Mouse (Mus musculus) left cerebral cortex, adult 9 months (tissue): ENCODE data around the gene Elmo3.
A peak's percentile ranks its signal among the peaks of the same experiment; 100 is the strongest.

Experiments used
- DNase-seq, 2 experiments: peaks; one replicate each; pipeline ENCODE4 v3.0.0; 2022; ENCODE audit warnings: low spot score in 2 of 2

Gene Elmo3

DNA sequence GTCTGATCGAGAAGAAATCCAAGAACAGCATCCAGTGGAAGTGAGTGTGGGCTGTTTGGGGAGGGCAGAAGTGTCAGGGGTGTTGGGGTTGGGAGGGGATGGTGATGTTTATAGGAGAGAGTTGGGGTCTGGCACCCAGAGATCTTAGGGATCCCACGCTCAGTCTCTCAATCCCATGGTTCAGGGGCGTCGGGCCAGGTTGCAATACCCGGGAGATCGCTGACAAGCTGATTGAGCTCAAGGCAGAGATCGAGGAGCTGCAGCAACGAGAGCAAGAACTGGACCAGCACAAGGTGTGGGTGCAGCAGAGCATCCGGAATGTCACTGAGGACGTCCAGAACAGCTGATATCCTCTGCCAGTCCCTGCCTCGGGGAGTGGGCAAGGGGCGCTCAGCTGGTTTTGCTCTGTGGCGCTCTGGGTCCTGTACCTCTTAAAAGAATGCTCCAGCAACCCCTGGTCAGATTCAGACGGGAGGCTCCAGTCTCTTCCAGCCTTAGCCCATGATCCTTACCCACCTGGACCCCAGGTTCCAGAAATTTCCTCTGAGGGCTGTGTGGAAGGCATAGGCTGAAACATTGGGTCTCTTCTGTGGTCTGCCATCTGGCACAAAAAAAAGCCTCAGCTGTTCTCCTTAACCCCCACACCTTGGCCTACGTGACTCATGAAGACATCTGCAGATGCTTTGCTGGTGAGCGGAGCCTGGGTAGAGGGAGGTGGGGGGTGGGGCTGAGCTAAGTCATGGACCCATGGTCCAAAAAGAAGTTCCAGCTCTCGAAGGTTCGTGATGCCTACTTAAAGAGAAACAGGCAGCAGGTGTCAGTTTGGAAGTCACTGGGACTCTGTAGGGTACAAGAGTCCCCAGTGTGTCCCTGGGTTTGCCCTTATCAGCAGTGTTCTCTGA, 6.8 kb upstream of the Elmo3 start:
- no peak for DNase-seq

DNA sequence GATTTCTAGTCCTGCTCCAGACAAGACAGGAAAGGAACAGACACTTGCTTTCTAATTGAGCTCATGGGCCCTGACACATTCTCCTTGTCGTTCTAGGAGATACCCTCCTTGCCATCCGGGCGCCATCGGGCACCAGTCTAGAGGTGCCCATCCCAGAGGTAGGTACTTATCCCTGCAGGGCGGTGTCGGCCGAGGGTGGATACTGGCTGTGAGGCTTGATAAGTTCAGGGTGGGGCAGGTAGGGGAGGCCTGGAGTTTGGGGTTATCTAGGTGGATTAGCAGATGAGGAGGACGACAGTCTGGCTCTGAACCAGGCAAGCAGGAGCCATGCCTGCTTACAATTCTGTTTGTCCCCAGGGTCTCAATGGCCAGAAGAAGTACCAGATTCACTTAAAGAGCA, 5.4 kb upstream of the Elmo3 start:
- no peak for DNase-seq

DNA sequence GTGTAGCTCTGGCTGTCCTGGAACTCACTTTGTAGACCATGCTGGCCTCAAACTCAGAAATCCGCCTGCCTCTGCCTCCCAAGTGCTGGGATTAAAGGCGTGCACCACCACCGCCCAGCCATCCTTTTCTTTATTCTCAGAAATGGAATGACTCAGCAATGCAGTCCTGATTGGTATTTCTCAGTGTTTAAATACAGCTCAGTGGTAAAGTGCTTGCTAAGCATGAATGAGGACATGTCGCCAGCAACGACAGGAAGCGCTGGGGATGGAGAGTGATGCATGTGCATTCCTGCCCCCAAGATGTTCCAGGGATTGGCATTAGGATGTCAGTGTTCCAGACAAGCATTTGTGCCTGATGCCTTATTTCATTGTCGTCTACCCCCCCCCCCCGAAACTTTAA, 2.0 kb upstream of the Elmo3 start:
- DNase-seq = no peak

DNA sequence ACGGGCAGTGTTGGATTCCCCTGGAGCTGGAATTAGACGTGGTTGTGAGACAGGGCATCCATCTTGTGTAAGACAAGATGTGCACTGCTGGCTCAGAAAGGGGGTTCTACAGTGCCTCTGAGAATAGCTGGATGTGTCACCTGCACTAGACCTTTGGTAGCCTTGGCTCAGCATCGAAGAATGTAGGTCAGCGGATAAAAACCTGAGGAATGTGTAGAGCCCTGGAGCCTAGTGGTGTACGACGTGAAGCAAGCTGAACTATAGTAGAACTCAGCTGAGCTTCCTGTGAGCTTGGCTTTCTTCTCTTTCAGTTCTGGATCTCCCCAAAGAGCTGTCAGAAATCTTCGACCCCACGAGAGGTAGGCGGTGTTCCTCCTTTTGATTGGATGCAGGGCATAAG, 1.5 kb upstream of the Elmo3 start:
- DNase-seq = no peak

DNA sequence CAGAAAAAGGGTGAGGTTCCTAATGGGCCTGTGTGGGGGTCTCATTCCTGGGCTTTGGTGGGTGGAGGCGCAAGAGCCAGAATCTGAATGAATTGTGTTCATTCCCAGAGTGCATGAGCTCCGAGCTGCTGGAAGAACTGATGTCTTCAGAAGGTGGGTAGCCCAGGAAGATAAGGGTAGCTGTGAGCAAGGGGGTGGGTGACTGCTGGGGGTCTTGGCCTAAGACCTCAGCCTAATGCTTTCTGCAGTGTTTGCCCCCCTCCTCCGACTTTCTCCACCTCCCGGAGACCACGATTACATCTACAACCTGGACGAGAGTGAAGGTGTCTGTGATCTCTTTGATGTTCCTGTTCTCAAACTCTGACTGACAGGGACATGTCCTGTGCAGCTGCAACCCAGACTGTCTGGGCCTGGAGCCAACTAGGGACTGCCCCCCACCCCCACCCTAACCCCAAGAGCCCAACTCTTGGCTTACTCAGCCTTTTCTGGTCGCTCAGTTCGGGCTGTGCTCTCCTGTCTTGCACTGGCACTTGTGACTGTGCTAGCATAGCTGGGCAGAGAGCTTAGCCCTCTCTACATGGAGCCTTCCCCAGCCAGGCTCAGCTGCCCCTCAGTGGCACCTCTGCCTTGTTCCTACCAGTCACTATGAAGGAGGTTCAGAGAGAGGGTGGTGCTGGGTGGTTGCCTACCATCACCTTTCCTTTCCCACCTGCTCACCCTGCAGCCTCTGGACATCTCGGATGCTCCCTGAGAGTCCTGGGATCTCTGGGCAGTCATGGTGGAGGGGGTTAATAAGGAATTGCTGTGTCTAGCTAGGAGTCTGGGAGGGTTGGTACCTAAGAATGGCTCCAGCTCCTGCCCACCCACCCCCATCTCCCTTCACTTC, 833 bp upstream of the Elmo3 start:
- DNase-seq = no peak

DNA sequence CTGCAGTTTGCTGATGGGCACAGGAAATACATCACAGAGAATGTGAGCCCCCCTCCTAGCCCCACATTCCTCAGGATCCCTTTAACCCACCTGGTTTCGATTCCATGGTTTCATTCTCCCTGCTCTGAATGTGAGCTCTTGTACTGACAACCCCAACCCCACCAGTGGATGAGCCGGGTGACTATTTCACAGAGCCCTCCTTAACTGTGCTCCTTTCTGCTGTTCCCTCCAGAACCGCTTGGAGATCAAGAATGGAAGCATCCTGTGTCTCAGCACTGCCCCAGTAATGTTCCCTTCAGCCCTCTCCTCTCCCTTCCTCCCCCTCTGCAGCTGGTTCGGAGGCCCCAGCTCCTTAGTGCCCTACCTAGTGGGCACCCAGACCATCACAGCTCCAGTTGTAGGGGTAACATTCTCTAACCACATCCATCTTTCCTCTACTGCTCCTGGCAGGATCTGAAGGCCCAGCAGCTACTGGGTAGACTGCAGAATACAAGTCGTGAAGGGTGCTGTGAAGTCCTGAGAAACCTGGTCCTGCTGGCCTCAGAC, 818 bp downstream of the Elmo3 start:
- DNase-seq = no peak

DNA sequence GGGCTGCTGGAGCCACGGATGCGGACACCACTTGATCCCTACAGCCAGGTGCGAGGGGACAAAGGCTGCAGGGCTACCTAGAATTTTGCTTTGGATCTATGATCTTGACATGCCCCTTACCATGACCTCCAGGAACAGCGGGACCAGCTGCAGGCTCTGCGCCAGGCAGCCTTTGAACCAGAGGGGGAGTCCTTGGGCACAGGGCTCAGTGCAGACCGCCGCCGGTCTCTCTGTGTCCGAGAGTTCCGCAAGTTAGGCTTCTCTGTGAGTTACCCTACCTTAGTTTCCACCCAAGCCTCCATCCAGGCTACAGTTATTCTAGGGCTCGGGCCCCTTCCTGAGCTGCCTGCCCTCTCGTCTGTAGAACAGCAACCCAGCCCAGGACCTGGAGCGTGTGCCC, 2.3 kb downstream of the Elmo3 start:
- no peak for DNase-seq

DNA sequence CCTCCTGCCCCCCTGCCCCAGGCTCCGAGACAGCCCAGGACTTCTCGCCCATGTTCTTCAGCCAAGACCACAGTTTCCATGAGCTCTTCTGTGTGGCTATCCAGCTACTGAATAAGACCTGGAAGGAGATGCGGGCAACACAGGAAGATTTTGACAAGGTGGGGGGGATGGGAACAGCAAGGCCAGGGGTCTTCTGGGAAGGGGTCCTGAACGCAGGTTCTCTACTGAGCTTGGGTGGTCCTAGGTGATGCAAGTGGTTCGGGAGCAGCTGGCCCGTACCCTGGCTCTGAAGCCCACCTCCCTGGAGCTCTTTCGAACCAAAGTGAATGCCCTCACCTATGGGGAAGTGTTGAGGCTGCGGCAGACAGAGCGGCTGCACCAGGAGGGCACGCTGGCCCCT, 3.0 kb downstream of the Elmo3 start:
- no peak for DNase-seq

DNA sequence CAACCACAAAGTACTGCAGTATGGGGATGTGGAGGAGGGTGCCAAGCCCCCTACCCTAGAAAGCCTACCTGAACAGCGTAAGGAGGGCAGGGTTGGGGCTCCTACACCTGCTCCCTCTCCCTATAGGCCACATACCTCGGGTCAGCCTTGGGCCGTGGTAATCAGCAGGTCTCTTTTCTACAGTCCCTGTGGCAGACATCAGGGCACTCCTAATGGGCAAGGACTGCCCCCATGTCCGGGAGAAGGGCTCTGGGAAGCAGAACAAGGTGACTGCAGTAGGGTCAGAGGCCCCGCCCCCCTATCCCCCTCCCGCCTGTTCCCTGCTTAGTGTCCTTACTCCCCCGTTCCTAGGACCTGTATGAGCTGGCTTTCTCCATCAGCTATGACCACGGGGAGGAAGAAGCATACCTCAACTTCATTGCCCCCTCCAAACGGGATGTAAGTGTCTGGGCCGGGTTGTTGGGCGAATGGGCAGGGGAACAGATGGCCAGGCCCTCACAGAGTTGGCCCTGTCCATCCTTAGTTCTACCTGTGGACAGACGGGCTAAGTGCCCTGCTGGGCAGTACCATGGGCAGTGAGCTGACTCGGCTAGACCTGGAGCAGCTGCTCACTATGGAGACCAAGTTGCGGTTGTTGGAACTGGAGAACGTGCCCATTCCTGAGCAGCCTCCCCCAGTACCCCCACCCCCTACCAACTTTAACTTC, 3.9 kb downstream of the Elmo3 start:
- DNase-seq = no peak

DNA sequence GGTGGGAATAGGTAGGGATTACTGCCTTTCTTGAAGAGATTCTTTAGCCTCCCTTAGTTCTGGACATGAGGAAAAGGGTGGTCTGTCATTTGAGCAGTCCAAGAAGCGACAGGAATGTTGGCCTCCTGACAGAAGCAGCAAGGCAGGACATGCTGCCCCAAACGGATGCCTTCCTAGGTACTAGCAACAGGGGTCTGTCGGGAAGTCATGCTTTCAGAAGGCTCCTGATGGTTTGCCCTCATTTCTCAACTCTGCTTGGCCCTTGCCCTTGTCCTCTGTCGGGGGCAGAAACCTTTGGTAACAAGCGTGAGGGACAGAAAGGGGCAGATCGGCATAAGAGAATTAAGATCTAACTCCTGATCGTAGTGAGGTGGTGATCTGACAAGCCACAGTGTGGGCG, 4.7 kb downstream of the Elmo3 start:
- no peak for DNase-seq

DNA sequence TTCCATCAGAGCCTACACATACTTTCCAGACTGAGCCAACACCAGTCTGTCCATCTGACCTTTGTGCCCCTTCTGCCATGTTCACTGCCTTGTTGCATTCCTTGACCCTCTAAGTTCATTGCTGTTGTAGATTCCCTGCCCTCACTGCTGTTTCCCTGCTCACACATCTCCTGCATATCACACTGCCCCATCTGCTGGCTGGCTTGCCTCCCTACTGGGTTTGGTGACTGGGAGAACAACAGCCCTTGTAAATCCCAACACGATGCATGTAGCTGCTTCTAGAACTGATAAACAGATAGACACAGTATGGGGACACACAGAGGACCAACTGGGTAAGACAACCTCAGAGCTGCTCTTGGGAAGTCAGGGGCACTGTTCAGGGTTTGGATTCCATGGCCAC, 6.3 kb downstream of the Elmo3 start:
- DNase-seq = no peak

DNA sequence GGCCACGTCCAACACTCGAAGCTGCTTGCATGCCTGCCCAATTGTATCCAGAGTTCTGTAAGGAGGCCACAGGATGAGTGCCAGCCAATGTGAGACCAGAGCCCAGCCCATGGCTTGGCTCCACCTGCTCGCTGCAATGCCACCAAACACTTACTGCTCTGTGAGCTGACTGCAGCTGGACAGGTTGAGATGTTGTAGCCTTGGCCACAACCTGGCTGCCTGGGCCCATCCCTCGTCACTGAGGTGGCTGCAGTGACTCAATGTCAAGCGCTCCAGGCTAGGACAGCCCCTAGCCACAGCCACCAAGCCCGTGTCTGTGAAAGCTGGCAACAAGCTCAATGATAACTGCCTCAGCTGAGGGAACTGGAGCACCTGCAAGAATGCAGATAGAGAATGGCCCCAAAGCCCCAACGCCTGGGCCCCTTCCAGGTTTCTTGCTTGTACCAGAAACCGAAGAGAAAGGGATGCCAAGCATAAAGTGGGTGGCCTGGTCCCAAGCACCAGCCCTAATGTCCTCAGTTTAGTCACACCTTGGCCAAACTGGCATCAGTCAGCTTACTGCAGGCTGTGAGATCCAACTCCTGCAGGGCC, 7.6 kb downstream of the Elmo3 start:
- no peak for DNase-seq

DNA sequence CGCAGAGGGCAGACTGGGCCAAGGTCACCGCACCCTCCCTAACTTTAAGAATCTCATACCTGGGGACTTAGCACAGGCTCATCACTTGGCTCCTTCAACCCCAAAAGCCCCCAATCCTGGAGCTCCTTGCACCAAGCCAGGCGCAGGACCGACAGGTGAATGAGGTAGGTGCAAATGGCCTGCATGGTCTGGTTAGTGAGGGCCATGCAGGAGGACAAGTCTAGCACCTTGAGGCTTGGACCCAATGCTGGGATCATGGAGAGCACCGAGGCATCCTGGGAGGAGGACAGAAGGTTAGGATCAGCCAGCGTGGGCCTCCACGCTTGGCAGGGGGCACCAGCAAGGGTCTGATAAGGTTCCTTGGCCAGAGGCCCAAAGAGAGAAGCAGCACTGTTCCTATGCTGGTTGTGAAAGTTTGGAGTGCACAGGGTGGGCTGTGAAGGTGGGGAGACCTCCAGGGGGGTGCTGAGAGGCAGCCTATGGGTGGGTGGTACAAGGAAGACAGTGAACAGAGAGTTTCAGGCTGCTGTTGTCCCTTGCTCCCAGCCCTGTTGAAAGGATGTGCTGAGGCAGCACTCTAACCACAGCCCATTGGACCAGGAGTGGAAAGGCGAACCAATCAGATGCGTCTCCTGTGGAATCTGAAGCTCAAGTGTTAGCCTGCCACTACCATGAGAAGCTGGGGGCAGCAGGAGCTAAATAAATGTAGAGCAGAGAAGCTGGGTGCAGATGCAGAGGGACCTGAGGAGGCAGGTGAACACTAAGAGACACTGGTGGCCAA, 8.4 kb downstream of the Elmo3 start:
- no peak for DNase-seq

DNA sequence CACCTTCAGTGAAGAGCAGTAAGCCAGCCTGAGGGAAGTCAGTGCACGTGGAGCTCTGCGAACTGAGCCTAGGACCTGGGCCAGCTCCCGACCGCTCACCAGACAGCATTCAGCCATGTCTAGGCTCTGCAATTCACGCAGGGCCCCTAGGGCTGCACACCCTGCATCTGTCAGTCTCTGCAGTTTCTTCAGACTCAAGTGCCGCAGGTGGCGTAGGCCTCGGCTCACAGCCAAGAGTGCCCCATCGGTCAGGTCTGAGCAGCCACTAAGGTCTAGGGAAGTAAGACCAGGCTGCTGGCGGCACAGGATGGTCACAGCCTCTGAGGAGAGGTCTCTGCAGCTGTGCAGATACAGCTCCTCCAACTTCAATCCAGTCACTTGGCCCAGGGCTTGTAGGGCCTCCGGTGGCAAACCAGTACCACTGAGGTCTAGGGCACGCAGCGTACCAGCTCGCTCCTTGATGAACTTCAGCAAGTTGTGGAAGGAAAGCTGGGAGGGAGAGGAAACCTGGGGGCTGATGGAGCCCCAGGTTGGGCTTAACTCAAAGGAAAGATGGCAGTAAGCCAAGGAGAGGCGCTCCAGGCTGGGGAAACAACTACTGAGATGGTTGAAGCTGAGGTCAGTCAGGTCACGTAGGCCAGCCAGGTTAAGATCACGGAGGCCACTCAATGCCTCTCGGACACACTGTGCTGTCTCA, 9.8 kb downstream of the Elmo3 start:
- no peak for DNase-seq

DNA sequence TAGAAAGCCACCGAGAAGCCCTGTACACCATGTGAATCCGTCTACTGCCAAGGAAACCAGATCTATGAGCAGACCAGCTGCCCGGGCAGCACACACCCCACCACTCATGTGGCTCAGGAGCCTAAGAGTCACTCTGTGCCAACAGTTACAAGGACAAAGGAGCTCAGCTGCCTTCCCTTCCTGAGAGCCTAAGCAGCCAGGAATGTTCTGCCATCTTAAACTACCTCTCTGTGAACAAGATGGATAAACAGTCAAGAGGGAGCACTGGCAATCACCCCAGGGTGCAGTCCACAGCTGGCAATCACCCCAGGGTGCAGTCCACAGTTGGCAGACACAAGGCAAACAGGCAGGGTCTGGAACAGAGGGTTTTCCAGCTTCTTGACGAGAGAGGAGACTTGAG, 12.5 kb downstream of the Elmo3 start:
- DNase-seq = no peak

DNA sequence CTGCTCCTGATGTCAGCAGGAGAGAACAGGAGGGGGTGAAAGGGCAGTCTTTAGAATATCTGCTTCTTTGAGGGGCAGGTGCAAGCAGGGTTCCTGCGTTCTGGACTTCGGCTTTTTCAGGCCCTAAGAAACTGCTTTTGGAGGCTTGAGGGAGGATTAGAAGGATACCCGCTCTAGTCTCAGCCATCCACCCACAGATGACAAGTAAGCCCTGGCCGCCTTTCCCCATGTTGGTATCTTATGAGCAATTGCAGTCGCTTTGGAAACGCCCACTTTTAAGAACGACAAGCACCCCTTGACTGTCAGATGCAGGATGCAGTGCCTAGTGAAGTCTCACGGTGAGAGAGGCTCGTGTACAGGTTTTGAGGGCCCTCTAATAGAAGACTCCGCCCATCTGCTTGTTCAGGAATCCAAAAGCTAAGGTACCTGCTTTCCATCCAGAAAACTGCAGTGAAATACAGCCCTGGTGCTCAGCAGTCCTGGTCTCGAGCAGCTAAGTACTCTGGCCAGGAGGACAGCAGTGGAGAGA, 13.3 kb downstream of the Elmo3 start:
- no peak for DNase-seq

DNA sequence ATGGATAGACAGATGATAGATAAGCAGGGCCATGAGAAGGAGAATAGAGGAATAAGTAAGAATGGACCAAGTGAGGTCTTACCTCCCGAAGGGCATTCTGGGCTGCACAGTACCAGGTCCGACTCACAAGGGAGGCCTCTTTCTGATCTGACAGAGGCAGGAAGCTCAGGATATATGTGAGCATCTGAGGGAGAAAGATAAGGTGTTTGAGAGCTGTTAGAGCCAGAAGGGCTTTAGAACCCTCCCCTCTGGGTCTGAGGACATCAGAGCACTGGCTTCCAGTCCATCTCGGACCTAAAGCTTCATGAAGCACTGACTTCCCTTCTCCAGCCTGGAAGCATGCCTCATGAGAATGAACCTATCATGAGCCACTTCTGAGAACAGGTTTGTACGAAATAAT, 17.8 kb downstream of the Elmo3 start:
- DNase-seq = no peak

DNA sequence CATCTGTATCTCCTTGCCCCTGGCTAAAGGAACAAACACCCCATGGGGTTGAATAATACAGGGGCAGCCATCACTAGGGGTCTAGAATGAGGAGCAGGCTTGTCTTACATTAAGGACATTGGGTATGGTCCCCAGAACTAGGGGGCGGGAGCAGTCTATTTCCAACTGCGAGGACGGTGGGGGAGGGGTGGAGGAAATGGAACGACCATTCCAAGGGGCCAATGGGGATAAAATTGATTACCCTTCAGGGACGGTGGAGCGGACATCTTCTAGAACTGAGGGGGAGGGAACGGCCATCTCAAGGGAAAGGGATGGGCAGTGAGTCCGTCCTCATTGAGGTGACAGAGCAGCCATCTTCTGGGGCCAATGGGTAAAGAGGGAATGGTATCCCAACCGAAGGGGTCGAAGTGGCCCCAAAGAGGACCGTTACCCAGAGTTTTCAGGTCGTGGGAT, 20.3 kb downstream of the Elmo3 start:
- no peak for DNase-seq

DNA sequence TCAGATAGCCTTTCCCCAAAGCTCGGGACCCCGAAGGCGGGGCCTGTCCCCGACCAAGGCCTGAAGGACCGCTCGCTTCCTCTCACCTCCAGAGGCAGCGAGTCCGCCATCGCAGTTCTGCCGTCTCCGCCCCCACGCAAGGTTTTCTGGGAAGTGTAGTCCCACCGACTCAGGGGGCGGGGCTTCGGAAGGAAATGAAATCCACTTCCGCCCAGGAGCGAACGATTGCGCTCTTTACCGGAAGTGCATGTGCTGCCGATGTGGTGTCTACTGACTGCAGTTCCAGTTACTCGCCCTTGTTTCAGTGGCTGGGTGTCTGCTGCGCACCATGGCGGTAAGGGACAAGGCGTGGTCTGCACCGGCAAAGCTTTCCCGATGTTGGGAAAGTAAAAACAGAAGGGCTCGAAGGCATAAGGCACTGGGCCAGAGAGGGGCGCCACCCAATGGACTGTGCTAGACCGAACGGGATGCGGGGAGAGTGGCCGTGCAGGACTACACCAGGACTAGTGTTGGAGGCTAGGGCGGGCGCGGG, 20.8 kb downstream of the Elmo3 start, which contains the start of the genes Lrrc29 and Tmem208:
Lrrc29 (minus strand) TSS at position 138 of the 532 bp plus-strand sequence.
Tmem208 (plus strand) TSS at position 214 of the 532 bp plus-strand sequence.
- DNase-seq = peak; percentile 90 to 97
